Mouse (Mus musculus) C2C12 (cell line): ENCODE measurements around the gene Gdap2.

Experiments
- CEBPB ChIP-seq: IDR thresholded peaks from one replicate; pipeline ENCODE4 v1.6.1; 2011; ENCODE audit warnings: low read depth, mild to moderate bottlenecking, control low read depth, moderate library complexity
- CTCF ChIP-seq: IDR thresholded peaks from one replicate; pipeline ENCODE4 v1.5.1; 2011; ENCODE audit not compliant: control insufficient read depth, insufficient read depth, insufficient read length

- TF ChIP-seq CTCF = no peak
- TF ChIP-seq CEBPB = no peak
Measured at GRCm38 (mm10) chr3:100164991-100165390, 2.8 kb downstream of the Gdap2 start.
